ENCODE assay signal across 20 mouse cellular contexts in the genomic region with DNA sequence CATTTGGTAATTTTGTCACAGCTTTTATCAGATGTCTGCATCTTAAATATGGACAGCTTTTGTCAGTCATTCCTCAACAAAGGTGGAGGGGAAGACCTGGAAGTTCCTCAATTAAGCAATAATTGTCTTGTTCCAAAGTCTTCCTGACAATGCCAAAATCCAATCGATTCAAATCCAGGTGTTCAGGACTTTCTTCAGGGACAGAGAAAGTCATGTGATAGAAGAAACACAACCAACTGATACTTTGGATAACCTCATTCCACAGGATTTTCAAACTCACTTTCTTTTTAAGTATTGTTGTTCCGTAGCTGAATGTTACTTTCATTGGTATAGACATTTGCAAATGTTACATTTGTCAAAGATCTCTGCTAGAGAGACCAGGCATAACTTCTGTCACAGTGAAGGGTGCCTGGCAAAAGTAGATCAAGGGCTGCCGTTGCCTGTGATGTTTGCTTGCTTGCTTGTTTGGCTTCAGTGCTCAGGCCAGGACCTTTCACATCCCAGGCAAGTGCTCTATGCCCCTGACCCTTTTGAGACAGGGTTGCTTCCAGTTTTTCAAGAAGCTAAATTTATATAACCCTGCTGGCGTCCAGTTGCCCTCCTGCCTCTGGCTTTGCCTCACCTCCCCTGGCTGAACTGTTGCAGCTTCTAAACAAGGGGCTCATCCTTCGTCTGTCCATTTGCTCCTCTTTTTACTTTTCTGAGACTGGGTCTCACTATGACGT. TPM values are rescaled to one million over a fixed set of nuclear protein-coding genes. Genes with fewer than 3 reads are reported as not detected.
A peak's percentile ranks its signal among the peaks of the same experiment; 100 is the strongest.
DNase-seq lines count a peak whose midpoint lies in the region; ATAC-seq and TF ChIP-seq lines count a peak whose summit lies in the region.
"Had no signal": no experiment of that assay in that cellular context is flagged by ENCODE, and none has a peak within 500 bp of the region (broad histone marks: within the 10 kb centered on the region; RNA-seq: fewer than 3 reads in every experiment).

No protein-coding gene starts in this region.

- H3K4me1 ChIP-seq in CH12.LX (ENCODE audit: control insufficient read depth in 1 of 2, insufficient read depth in 2 of 2): peaks cover 7 to 16% of the 10 kb centered on the region in 2 experiments; a peak in 3 of 4 replicates
- peaks cover 1% of the 10 kb centered on the region; the same call in 1 of the 2 replicates for H3K4me1 ChIP-seq in brown adipose tissue, adult 24 weeks (ENCODE audit: control insufficient read depth, insufficient read depth, insufficient read length, low read length)
- H3K4me1 ChIP-seq in liver, postnatal 0 days (ENCODE audit: insufficient read depth): peaks cover 33% of the 10 kb centered on the region

- no peak overlapping the region for H3K4me3 ChIP-seq in left cerebral cortex, adult 2 months
- no peak overlapping the region for H3K4me3 ChIP-seq in CH12.LX (replicated peaks in 1 of 3; ENCODE audit: low read depth in 2 of 3, low read length in 2 of 3, poor library complexity in 1 of 3)
- H3K4me3 ChIP-seq in brown adipose tissue, adult 24 weeks (ENCODE audit: insufficient read depth, low read depth, low read length): no peak overlapping the region
- H3K4me3 ChIP-seq in liver, postnatal 0 days (ENCODE audit: low read depth, low read length): no peak overlapping the region
- H3K4me3 ChIP-seq: embryonic facial prominence, embryonic 12.5 days; forebrain, embryonic 13.5 days; heart, embryonic 13.5 days; hindbrain, embryonic 12.5 days had no signal

- no peak for ATAC-seq in liver, postnatal 0 days
- ATAC-seq: forebrain, embryonic 13.5 days; forebrain, postnatal 0 days; hindbrain, postnatal 0 days had no signal

- DNase-seq in left cerebral cortex, adult 2 months (ENCODE audit: extremely low spot score in 1 of 2, low spot score in 2 of 2): no peak
- DNase-seq in left cerebral cortex, adult 8-10 months (ENCODE audit: low spot score in 2 of 2): no peak
- no peak for DNase-seq in CH12.LX (ENCODE audit: extremely low read depth)
- DNase-seq in liver, postnatal 0 days: no peak
- DNase-seq in kidney, postnatal 10 days: no peak
- DNase-seq: adrenal gland, adult 8-10 months; adrenal gland, postnatal 36 days; cerebellum, adult 11 months; cerebellum, adult 8-10 months; cerebellum, postnatal 25 days; forebrain, postnatal 0 days; gastrocnemius, postnatal 14 days; heart, postnatal 4 days had no signal

- in situ Hi-C loops in CH12.LX (cut with MboI; ENCODE audit: low pct_ligation_motif_present, low pct_unique_long_range_greater_than_20kb, low sequenced_read_pairs): no loop called here

- WGBS in liver, postnatal 0 days (ENCODE audit: insufficient replicate concordance): 51% methylated on average over 6 of the region's 6 CpGs

- peak overlapping the region; percentile 1; the same call in 1 of the 2 replicates for H3K4me2 ChIP-seq in CH12.LX (ENCODE audit: insufficient read depth, low read depth, poor library complexity, severe bottlenecking)
- peak overlapping the region; percentile 35 for H3K4me2 ChIP-seq in liver, postnatal 0 days (ENCODE audit: low read depth, low read length)
- H3K4me2 ChIP-seq: embryonic facial prominence, embryonic 12.5 days; forebrain, embryonic 13.5 days; heart, embryonic 13.5 days; hindbrain, embryonic 12.5 days had no signal

- no peak overlapping the region for H3K9ac ChIP-seq in CH12.LX (ENCODE audit: insufficient read depth, low read depth)
- H3K9ac ChIP-seq in liver, postnatal 0 days (replicated peaks): no peak overlapping the region
- H3K9ac ChIP-seq: embryonic facial prominence, embryonic 12.5 days; forebrain, embryonic 13.5 days; forebrain, postnatal 0 days; heart, embryonic 13.5 days; hindbrain, embryonic 12.5 days had no signal

- H3K27ac ChIP-seq in left cerebral cortex, adult 2 months: peak overlapping the region; percentile 53; the same call in 1 of the 2 replicates
- no peak overlapping the region for H3K27ac ChIP-seq in CH12.LX (ENCODE audit: insufficient read depth, low read depth)
- H3K27ac ChIP-seq in brown adipose tissue, adult 24 weeks (replicated peaks; ENCODE audit: low read depth, low read length): peak overlapping the region; percentile 71
- peak overlapping the region; percentile 56; the same call in 1 of the 2 replicates for H3K27ac ChIP-seq in liver, postnatal 0 days (ENCODE audit: low read depth)
- H3K27ac ChIP-seq: embryonic facial prominence, embryonic 12.5 days; forebrain, embryonic 13.5 days; heart, embryonic 13.5 days; hindbrain, embryonic 12.5 days; hindbrain, postnatal 0 days had no signal

- H3K36me3 ChIP-seq in CH12.LX (replicated peaks in 1 of 2; ENCODE audit: control insufficient read depth in 1 of 2, insufficient read depth in 1 of 2, low read length in 1 of 2): no peaks in the 10 kb centered on the region
- no peaks in the 10 kb centered on the region for H3K36me3 ChIP-seq in liver, postnatal 0 days (replicated peaks; ENCODE audit: insufficient read depth, low read length)
- H3K36me3 ChIP-seq: embryonic facial prominence, embryonic 12.5 days; G1E; heart, embryonic 13.5 days; hindbrain, embryonic 12.5 days had no signal

- TF ChIP-seq POLR2A in CH12.LX (IDR thresholded peaks at IDR 0.05; ENCODE audit: low read depth, low read length): no peak

- TF ChIP-seq EP300 in CH12.LX (IDR thresholded peaks at IDR 0.05; ENCODE audit: low read length): no peak
- TF ChIP-seq EP300 in liver, postnatal 0 days (IDR thresholded peaks at IDR 0.05; ENCODE audit: low read depth): no peak

- H3K9me3 ChIP-seq in CH12.LX (replicated peaks; ENCODE audit: low read length): no peaks in the 10 kb centered on the region
- H3K9me3 ChIP-seq in liver, postnatal 0 days (ENCODE audit: low read length): no peaks in the 10 kb centered on the region
- H3K9me3 ChIP-seq: embryonic facial prominence, embryonic 12.5 days; forebrain, embryonic 13.5 days; G1E; heart, embryonic 13.5 days; hindbrain, embryonic 12.5 days had no signal

- intact Hi-C loops in left cerebral cortex, adult 2 months (cut with DNase I): loop anchor here (1.0 to 2.0 kb wide), 2 partner anchors 56 to 127 kb away; no protein-coding TSS in a partner anchor

- TF ChIP-seq CTCF in left cerebral cortex, adult 2 months (IDR thresholded peaks at IDR 0.05): no peak
- no peak for TF ChIP-seq CTCF in CH12.LX (conservative IDR thresholded peaks at IDR 0.05 in 1 of 2, IDR thresholded peaks at IDR 0.05 in 1 of 2; ENCODE audit: low read depth in 2 of 2, low read length in 2 of 2)
- no peak for TF ChIP-seq CTCF in liver, postnatal 0 days (IDR thresholded peaks at IDR 0.05; ENCODE audit: low read depth)

- peaks cover 1% of the 10 kb centered on the region for H3K27me3 ChIP-seq in CH12.LX (replicated peaks)
- H3K27me3 ChIP-seq in liver, postnatal 0 days (ENCODE audit: insufficient read depth, low read length): no peaks in the 10 kb centered on the region
- H3K27me3 ChIP-seq: heart, embryonic 13.5 days; hindbrain, embryonic 12.5 days had no signal

- TF ChIP-seq RAD21 in CH12.LX (IDR thresholded peaks at IDR 0.05; ENCODE audit: low read depth, low read length): no peak

- dilution Hi-C loops in CH12.LX (cut with MboI; ENCODE audit: extremely low pct_ligation_motif_present, extremely low pct_unique_long_range_greater_than_20kb, low sequenced_read_pairs): no loop called here

- no peaks in the 10 kb centered on the region for H3K79me2 ChIP-seq in CH12.LX (replicated peaks; ENCODE audit: control insufficient read depth, extremely low read depth, insufficient read depth, poor library complexity, severe bottlenecking)

TF ChIP-seq in CH12.LX, 34 proteins besides CTCF, POLR2A, EP300 and RAD21:
- no peak for TF ChIP-seq MAFK (IDR thresholded peaks at IDR 0.05; ENCODE audit: insufficient replicate concordance, low read length)
- no peak for TF ChIP-seq MAX (IDR thresholded peaks at IDR 0.05; ENCODE audit: low read length)

RNA-seq across cellular contexts. Expression of gene Ppp2r5a, which starts 10.8 kb away (rescaled TPM):
- 10 to 100 TPM; 91.8 to 94.5 TPM for total RNA-seq in left cerebral cortex, adult 2 months (2021)
- 10 to 100 TPM; 73.1 to 84.9 (median 78.6) TPM for total RNA-seq in left cerebral cortex, adult 8-10 months (2022)
- total RNA-seq in CH12.LX (2012; rRNA removed) (58.9 and 62.0 TPM in 2 replicates), CH12.LX (2014; rRNA removed) (96.7 and 102 TPM in 2 replicates)
- polyA plus RNA-seq in CH12.LX (2012; ENCODE audit: insufficient read length, low read depth): 40.3 and 42.6 TPM in 2 replicates
- polyA plus RNA-seq in brown adipose tissue, adult 24 weeks (2012; ENCODE audit: insufficient read depth, insufficient read length, missing spikeins): 895 and 923 TPM in 2 replicates
- polyA plus RNA-seq in liver, postnatal 0 days (2015; fragmentation: Nextera tagmentation; extraction: Ambion mirVana): 27.1 and 30.7 TPM in 2 replicates
